Mouse (Mus musculus) megakaryocyte, embryonic 14.5 days (primary cell): ENCODE data around the gene Cdc42se1.

Experiments
- FLI1 ChIP-seq: IDR thresholded peaks from 2 replicates; pipeline ENCODE4 v1.6.1; 2012; ENCODE audit warnings: low read length, inconsistent platforms, mixed read lengths
- GATA1 ChIP-seq: IDR thresholded peaks from 3 replicates; pipeline ENCODE4 v1.6.1; 2012; ENCODE audit warnings: mixed read lengths, low read length, inconsistent platforms, borderline replicate concordance

- no peak for TF ChIP-seq GATA1
- TF ChIP-seq FLI1, result no peak
Observed at GRCm38 (mm10) chr3:95264724-95265123, 36.2 kb downstream of the Cdc42se1 start.
